Mouse (Mus musculus) ES-Bruce4 (cell line): ENCODE data around the gene Tnpo3. TPM values are rescaled to one million over a fixed set of nuclear protein-coding genes. Genes with fewer than 3 reads are reported as not detected.

ENCODE experiments used
- H3K27ac ChIP-seq: 2 replicates; pipeline ENCODE4 v1.5.1; 2012; ENCODE audit warnings: low read length, inconsistent platforms; ENCODE audit not compliant: insufficient read depth
- H3K27me3 ChIP-seq: 2 replicates; pipeline ENCODE4 v1.6.1; 2012; ENCODE audit warnings: mild to moderate bottlenecking, low read length, inconsistent platforms; ENCODE audit not compliant: control insufficient read depth, poor library complexity, insufficient read depth, severe bottlenecking
- H3K36me3 ChIP-seq: 2 replicates; pipeline ENCODE4 v1.6.1; 2012; ENCODE audit warnings: inconsistent platforms, mild to moderate bottlenecking, low read length, moderate library complexity; ENCODE audit not compliant: control insufficient read depth, poor library complexity, insufficient read depth, severe bottlenecking
- H3K4me1 ChIP-seq: one replicate; pipeline ENCODE4 v1.8.1; 2011; ENCODE audit warnings: low read length; ENCODE audit not compliant: control insufficient read depth, insufficient read depth
- H3K4me3 ChIP-seq: 2 replicates; pipeline ENCODE4 v1.5.1; 2011; ENCODE audit warnings: low read depth, mild to moderate bottlenecking, low read length
- H3K9ac ChIP-seq: 2 replicates; pipeline ENCODE4 v1.6.1; 2012; ENCODE audit warnings: low read depth, mild to moderate bottlenecking, inconsistent platforms; ENCODE audit not compliant: poor library complexity, severe bottlenecking
- H3K9me3 ChIP-seq: replicated peaks from 2 replicates; pipeline ENCODE4 v1.6.1; 2012; ENCODE audit warnings: mild to moderate bottlenecking, low read length, inconsistent platforms; ENCODE audit not compliant: control insufficient read depth, poor library complexity, insufficient read depth, severe bottlenecking
- CTCF ChIP-seq: IDR thresholded peaks from one replicate; pipeline ENCODE4 v1.8.1; 2011; ENCODE audit warnings: low read depth, low read length
- EP300 ChIP-seq: IDR thresholded peaks from 2 replicates; pipeline ENCODE4 v1.6.1; 2011; ENCODE audit warnings: low read depth, low read length; ENCODE audit not compliant: insufficient read depth
- POLR2A ChIP-seq: IDR thresholded peaks from one replicate; pipeline ENCODE4 v1.8.1; 2011; ENCODE audit warnings: low read length; ENCODE audit not compliant: insufficient read depth
- polyA plus RNA-seq: library from polyadenylated mRNA; stranded (reverse); fragments of >200 nt; gene quantifications from 2 replicates; pipeline ENCODE4 v1.2.4, GENCODE M21; 2011; ENCODE audit warnings: low read depth; ENCODE audit not compliant: missing spikeins, insufficient read depth, insufficient read length

The Tnpo3 gene
- 127 and 130 TPM in 2 replicates for polyA plus RNA-seq

- TF ChIP-seq EP300 (no peak), POLR2A (peak; percentile 75), CTCF (no peak)
Measured at GRCm38 (mm10) chr6:29609111-29610019, at the start of gene Tnpo3. TSS of gene Tnpo3 (minus strand) at chr6:29609887.

DNA sequence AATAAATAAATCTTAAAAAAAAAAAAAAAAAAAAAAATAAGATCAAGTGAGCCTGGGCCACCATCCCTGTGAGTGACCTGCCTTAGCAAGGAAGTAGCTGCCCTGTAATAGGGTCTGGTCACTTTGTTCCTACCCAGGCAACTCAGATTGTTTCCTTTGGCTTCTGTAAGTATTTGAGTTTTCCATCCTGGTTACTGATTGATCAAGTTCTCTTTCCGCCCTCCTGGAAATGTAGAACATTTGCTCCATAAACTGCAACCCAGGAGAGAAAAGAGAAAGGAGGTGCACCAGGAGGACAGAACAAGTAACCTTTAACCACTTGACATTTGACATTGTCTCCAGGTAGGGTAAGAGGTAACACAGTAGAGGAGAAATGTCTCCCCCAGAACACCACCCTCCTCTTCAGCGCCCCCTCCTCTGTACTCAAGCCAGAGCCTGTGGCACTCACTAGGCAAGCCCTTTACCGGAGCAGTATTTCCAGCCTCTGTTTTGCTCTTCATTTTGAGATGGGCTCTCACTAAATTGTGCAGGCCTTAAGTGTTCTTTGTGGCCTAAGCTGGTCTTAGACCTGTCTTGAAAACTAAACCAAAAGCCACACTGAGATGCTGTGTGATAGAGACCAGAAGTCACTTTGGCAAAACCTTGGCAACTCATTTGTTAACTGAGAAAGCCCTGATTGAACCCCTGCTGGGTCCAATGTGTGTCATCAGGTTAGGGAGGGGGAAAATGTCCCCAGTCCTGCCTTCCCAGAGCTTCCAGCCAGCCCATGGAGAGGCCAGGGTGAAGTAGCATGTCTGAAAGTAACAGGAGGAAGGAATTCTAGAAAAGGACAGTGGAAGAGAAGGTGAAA, 49.2 kb upstream of the Tnpo3 start:
- Histone ChIP-seq H3K9me3 (no peaks in the 10 kb centered on the region), H3K36me3 (no peaks in the 10 kb centered on the region), H3K9ac (no peak overlapping the region), H3K4me1 (no peaks in the 10 kb centered on the region), H3K27me3 (no peaks in the 10 kb centered on the region), H3K4me3 (no peak overlapping the region), H3K27ac (no peak overlapping the region)
- TF ChIP-seq EP300 (no peak), POLR2A (no peak), CTCF (no peak)

More at GRCm38 (mm10) chr6:29609111-29610019, at the start of gene Tnpo3:
- Histone ChIP-seq H3K9me3 (no peaks in the 10 kb centered on the region), H3K27me3 (no peaks in the 10 kb centered on the region), H3K4me3 (peak within 1 kb of the TSS; percentile 88), H3K9ac (peak within 1 kb of the TSS; percentile 79), H3K27ac (peak within 1 kb of the TSS; percentile 78), H3K36me3 (no peaks in the 10 kb centered on the region; the same call in 1 of the 2 replicates), H3K4me1 (no peaks in the 10 kb centered on the region)

GRCm38 (mm10) chr6:29653271-29653670, 43.6 kb upstream of the Tnpo3 start:
- no peak overlapping the region for H3K9ac ChIP-seq
- H3K4me3 ChIP-seq = no peak overlapping the region
- H3K36me3 ChIP-seq = no peaks in the 10 kb centered on the region
- H3K27ac ChIP-seq = no peak overlapping the region
- no peaks in the 10 kb centered on the region for H3K9me3 ChIP-seq
- H3K27me3 ChIP-seq = no peaks in the 10 kb centered on the region
- no peaks in the 10 kb centered on the region for H3K4me1 ChIP-seq
- TF ChIP-seq POLR2A = no peak
- no peak for TF ChIP-seq CTCF
- TF ChIP-seq EP300 = no peak

GRCm38 (mm10) chr6:29650170-29650549, 40.5 kb upstream of the Tnpo3 start:
- H3K4me3 ChIP-seq = no peak overlapping the region
- no peaks in the 10 kb centered on the region for H3K9me3 ChIP-seq
- no peak overlapping the region for H3K9ac ChIP-seq
- H3K27me3 ChIP-seq = no peaks in the 10 kb centered on the region
- H3K36me3 ChIP-seq = no peaks in the 10 kb centered on the region
- TF ChIP-seq POLR2A = no peak
- no peak for TF ChIP-seq CTCF
- TF ChIP-seq EP300 = no peak
- no peak overlapping the region for H3K27ac ChIP-seq
- H3K4me1 ChIP-seq = no peaks in the 10 kb centered on the region

GRCm38 (mm10) chr6:29649494-29650169, 39.9 kb upstream of the Tnpo3 start:
- H3K27ac ChIP-seq = no peak overlapping the region
- TF ChIP-seq EP300 = no peak
- TF ChIP-seq CTCF = peak; percentile 91
- H3K9me3 ChIP-seq = no peaks in the 10 kb centered on the region

More at GRCm38 (mm10) chr6:29649494-29650169, 39.9 kb upstream of the Tnpo3 start:
- Histone ChIP-seq H3K4me3 (no peak overlapping the region), H3K9ac (no peak overlapping the region), H3K36me3 (no peaks in the 10 kb centered on the region), H3K27me3 (no peaks in the 10 kb centered on the region), H3K4me1 (no peaks in the 10 kb centered on the region)
